Mouse (Mus musculus) embryo, embryonic 11 days (tissue): ENCODE results near the gene Speer4c.
A peak's percentile ranks its signal among the peaks of the same experiment; 100 is the strongest.
"Not testable (repeated sequence)": the region's sequence is repeated elsewhere in the genome, so short reads cannot be mapped to it uniquely, and the experiment has no call there.

ENCODE experiments used
- DNase-seq: peaks from one replicate; pipeline ENCODE4 v3.0.0-alpha.2; 2015

Gene Speer4c

GRCm38 (mm10) chr5:15714171-15714570, at the start of gene Speer4c:
Gene Speer4c (minus strand): TSS chr5:15714271.
- DNase-seq, result not testable (repeated sequence)

- DNase-seq, result peak; percentile 53
Observed at GRCm38 (mm10) chr5:15747478-15748255, 33.6 kb upstream of the Speer4c start.

GRCm38 (mm10) chr5:15734097-15734867, 20.2 kb upstream of the Speer4c start:
- DNase-seq, result no peak

GRCm38 (mm10) chr5:15702891-15703290, 11.2 kb downstream of the Speer4c start:
- peak; percentile 14 for DNase-seq

DNA sequence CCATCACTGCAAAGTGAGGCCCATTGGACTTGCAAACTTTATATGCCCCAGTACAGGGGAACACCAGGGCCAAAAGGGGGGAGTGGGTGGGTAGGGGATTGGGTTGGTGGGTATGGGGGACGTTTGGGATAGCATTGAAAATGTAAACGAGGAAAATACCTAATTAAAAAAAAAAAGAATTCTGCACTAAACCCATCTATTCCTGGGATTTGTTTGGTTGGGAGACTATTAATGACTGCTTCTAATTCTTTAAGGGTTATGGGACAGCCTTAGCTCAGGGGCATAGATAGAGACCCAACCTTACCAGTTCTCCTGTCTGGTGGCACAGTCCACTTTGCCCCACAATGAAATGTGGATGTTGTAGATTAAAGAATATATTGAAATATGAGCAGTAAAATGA, 16.4 kb downstream of the Speer4c start:
- not testable (repeated sequence) for DNase-seq

DNA sequence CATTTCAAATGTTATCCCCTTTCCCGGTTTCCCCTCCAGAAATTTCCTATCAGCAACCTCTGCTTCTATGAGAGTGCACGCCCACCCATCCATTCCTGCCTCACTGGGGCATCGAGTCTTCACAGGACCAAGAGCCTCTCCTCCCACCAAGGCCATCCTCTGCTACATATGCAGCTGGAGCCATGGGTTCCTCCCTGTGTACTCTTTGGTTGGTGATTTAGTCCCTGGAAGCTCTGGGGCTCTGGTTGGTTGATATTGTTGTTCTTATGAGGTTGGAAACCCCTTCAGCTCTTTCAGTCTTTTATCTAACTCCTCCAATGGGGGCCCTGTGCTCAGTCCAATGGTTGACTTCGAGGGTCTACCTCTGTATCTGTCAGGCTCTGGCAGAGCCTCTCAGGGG, 22.2 kb downstream of the Speer4c start:
- DNase-seq, result not testable (repeated sequence)

DNA sequence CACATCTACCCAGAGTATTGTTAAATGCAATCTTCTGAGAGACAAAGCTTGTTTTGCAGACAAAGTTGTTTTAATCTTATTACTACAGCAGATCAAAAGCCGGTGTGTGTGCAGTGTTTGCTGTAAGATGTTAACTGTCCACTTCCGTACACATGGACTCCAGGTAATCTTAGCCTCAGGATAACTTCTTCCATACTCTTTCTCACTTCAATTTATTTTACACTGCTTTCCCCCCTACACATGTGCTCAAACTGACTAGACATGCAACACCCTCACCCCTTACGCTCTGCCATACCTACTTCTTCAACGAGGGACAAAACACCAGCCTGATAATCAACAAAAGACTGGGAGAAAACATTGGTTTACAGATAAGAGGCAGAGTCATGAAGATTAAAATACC, 23.2 kb downstream of the Speer4c start:
- not testable (repeated sequence) for DNase-seq

- not testable (repeated sequence) for DNase-seq
Observed at GRCm38 (mm10) chr5:15689659-15690213, 24.3 kb downstream of the Speer4c start.

- not testable (repeated sequence) for DNase-seq
Observed at GRCm38 (mm10) chr5:15688874-15689658, 25.0 kb downstream of the Speer4c start.

DNA sequence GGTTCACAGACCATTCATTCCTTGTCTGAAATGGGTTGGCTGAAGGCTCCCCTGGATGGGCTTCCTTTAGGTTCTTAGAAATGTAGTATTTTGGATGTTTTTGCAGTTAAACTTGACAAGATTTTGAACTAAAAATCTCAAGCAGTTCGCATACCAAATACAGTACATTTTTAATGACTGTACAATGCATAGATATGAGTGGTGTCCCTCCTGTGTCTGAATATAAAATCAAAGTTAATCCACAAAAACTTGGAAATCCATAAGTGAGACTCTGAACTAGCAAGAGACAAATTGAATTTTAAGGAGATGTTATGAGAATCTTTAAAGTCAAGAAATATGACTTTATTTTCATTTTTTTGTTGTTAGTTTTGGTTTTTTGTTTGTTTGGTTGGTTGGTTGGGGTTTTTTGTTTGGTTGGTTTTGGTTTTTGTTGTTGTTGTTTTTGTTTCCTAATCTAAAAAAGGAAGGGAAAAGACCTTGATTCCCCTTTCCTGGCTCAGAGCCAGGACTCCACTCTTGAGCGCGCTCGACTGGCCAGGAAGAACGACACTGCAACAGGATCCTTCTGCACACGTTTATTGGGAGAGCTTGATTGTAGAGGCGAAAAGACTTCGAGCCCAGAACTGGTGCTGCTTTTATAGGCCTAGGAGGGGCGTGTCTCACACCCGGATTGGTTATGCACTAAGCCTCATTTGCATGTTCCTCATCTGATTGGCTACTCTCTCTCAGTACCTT, 32.6 kb downstream of the Speer4c start:
- not testable (repeated sequence) for DNase-seq

- not testable (repeated sequence) for DNase-seq
Observed at GRCm38 (mm10) chr5:15679980-15680949, 33.8 kb downstream of the Speer4c start.

- DNase-seq, result not testable (repeated sequence)
Observed at GRCm38 (mm10) chr5:15678907-15679306, 35.2 kb downstream of the Speer4c start.

- not testable (repeated sequence) for DNase-seq
Observed at GRCm38 (mm10) chr5:15677750-15678149, 36.3 kb downstream of the Speer4c start.

GRCm38 (mm10) chr5:15674429-15675244, 39.4 kb downstream of the Speer4c start:
- DNase-seq, result not testable (repeated sequence)

GRCm38 (mm10) chr5:15673989-15674388, 40.1 kb downstream of the Speer4c start:
- not testable (repeated sequence) for DNase-seq

GRCm38 (mm10) chr5:15670789-15671188, 43.3 kb downstream of the Speer4c start:
- DNase-seq, result not testable (repeated sequence)

DNA sequence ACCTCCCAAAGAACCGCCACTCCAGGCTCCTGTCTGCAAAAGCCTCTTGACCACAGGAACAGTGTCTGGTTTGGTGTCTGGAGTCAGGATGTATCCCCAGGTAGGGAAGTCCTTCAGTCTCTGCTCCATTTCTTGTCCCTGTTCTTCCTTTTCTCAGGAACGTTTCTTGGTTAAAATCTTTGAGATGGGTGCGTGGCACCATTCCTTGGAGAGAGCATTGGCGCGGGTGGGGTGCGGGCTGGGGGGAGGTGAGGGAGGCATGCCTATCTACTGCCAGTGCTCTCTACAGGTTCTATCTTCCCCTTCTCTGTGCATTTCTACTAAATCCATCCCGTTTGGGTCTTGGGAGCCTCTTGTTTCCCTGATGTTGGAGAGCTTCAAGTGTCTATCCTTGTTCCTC, 50.2 kb downstream of the Speer4c start:
- not testable (repeated sequence) for DNase-seq
